Mouse (Mus musculus) right cerebral cortex, postnatal 4 days (tissue): ENCODE measurements around the gene Mylk.
"Not testable (repeated sequence)": the region's sequence is repeated elsewhere in the genome, so short reads cannot be mapped to it uniquely, and the experiment has no call there.

Source experiments
- DNase-seq: peaks from one replicate; pipeline ENCODE4 v3.0.0-alpha.2; 2022

Gene Mylk

GRCm38 (mm10) chr16:34772445-34773032 lies 27.5 kb downstream of the Mylk start:
- no peak for DNase-seq

GRCm38 (mm10) chr16:34782442-34782841 lies 37.4 kb downstream of the Mylk start:
- no peak for DNase-seq

GRCm38 (mm10) chr16:34783536-34783935 lies 38.5 kb downstream of the Mylk start:
- no peak for DNase-seq

- DNase-seq, result no peak
Observed at GRCm38 (mm10) chr16:34784675-34785074, 39.7 kb downstream of the Mylk start.

- DNase-seq, result no peak
Observed at GRCm38 (mm10) chr16:34792555-34792954, 47.5 kb downstream of the Mylk start.

DNA sequence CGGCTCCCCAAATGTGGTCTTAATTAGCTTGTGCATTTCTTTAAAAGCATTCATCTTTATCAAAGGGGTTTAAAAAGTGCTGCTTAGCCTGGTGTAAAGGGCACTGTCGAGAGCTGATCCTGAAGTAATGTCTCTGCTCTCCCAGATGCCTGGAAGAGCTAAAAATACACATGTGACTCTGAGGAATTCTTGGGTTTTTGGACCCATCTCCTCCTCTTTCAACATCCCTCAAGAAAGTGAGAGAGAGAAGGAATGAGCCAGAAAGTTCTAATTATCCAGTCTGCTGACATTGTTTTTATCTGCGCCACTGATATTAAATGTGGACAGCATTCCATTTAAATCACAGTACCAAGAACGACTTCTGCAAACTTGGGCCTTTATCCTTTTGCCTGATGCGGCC lies 48.0 kb downstream of the Mylk start:
- no peak for DNase-seq

DNA sequence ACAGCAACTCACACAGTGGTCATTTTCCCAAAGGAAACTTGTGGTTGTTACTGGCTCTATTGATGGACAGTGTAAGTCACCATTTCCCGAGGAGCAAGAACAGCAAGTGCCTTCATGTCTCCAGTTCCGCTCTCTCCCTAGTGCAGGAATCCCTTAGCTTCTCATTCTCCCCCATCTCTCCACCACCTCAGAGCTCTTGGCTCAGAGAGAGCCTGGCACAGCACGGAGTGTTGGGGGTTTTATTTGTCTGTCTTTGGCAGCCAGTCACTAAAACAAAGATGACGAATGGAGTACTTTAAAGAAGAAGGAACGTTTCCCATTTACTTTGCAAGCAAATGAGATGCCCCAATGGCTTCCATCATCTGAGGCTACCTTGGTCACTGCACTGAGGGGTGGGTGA lies 56.2 kb downstream of the Mylk start:
- peak; percentile 5 for DNase-seq

GRCm38 (mm10) chr16:34804286-34805010 lies 59.4 kb downstream of the Mylk start:
- DNase-seq, result no peak

- DNase-seq, result no peak
Observed at GRCm38 (mm10) chr16:34806883-34807767, 62.1 kb downstream of the Mylk start.

DNA sequence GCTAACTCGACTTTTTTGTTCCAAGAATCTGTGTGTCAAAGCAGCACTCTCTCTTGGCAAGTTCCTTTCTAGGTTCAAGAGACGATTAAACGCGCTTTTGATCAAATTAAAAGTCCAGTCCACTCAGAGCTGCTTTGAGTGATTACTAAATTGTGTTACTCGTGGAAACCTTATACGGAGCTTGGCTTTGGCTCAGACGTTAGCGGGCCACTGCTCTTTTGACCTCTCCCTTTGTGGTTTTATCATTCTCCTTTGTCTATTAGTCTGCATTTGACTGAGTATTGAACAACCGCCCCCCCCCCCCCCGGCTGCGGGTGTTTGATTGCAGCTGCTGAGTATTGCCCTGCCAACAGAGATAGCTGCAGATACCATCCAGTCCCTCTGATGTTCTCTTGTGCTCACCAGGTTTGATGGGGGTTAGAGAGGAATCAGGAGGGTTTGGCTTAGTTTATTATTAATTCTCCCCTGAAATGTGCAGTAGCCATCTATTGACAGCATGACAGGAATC lies 62.8 kb downstream of the Mylk start:
- DNase-seq, result no peak

- no peak for DNase-seq
Observed at GRCm38 (mm10) chr16:34812165-34812564, 67.2 kb downstream of the Mylk start.

DNA sequence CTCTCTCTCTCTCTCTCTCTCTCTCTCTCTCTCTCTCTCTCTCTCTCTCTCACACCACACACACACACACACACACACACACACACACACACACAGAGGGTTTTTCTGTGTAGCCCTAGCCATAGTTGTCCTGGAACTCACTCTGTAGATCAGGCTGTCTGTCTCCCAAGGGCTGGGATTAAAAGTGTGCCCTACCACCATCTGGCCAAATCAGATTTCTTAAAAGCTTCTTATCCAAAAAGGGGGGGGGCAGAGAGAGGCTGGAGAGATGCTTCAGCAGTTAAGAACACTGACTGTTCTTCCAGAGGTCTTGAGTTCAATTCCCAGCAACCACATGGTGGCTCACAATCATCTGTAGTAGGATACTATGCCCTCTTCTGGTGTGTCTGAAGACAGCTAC lies 68.2 kb downstream of the Mylk start:
- DNase-seq, result not testable (repeated sequence)

DNA sequence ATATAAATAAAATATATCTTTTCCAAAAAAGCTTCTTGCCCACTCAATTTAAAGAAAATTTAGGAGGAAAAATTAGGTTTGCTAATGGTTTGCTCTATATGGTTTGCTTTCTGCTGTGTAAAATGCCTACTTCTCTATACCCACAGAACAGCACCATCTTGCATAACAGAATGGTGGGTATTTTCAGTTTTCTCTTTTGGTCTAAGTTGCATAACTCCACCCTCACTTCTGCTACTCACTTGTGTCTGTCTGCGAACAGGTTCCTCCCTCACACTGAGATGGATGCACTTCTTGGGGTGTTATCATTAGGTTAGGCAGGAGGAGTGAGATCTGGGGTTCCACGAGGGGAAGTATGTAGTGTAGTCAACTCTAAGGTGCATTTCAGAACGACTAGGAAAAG lies 68.6 kb downstream of the Mylk start:
- no peak for DNase-seq

GRCm38 (mm10) chr16:34814612-34815011 lies 69.6 kb downstream of the Mylk start:
- no peak for DNase-seq

DNA sequence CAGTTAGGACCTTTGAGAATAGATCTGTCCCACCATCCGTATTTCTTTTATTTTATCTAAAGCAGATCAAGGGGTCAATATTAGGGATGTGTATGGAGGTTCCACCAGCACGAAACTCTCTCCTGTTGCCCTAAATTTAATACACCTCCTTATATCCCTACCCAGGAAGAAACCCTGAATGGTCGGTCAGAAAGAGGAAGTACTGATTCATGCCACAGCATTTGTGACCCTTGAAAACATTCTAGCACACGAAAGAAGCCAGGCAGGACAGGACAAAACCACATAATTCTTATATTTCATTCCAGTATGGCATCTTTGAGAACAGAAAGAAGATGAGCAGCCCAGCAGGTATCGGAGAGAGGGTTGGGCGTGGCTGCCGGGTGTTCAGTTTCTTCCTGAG lies 71.5 kb downstream of the Mylk start:
- DNase-seq, result no peak

DNA sequence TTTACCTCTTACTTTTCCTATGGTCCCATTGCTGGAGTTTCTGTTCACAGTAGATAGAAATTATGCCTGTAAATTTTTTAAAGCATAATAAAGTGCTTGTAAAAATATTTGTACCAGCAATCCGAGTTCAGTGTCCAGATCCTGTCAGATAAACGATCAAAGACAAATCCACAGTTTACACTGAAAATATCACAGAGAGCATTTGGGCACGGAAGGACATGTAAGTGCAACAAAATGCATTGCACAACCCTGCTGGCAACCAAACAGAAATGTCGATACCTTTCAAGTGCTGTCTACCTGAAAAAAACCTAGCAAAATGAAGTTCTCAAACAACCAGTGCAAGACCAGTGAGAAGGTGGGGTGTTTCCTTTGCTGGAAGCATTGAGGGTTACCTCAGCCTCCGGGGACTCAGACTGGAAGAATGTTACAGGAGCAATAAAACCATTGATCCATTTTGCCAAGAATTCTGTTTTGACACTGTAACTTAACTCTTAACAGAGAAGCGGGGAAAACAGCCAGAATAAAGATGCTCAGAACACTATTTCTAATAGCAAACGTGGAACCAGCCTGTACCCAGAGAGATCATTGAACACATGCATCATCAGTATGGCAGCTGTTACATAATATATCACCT lies 80.2 kb downstream of the Mylk start:
- DNase-seq, result no peak

- DNase-seq, result no peak
Observed at GRCm38 (mm10) chr16:34834477-34834876, 89.5 kb downstream of the Mylk start.

GRCm38 (mm10) chr16:34839004-34839703 lies 94.1 kb downstream of the Mylk start:
- no peak for DNase-seq

- no peak for DNase-seq
Observed at GRCm38 (mm10) chr16:34839704-34840331, 94.8 kb downstream of the Mylk start.

DNA sequence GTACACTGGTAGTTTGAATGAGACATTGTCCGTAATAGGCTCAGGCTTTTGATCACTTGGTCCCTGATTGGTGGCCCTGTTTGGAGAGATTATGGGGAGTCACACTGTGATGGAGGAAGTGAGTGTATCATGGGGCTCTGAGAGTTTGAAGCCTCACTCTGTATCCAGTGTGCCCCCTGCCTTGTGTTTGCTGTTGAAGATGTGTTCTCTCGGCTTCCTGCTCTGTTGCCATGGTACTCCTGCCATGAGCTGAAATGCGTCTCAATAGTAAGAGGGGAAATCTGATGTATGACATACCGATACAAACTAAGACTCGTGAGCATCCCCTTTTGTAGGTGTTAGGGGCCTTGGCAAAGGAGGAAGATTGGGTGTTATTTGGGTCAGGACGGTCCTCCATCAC lies 99.8 kb downstream of the Mylk start:
- no peak for DNase-seq

GRCm38 (mm10) chr16:34847638-34848037 lies 102.6 kb downstream of the Mylk start:
- no peak for DNase-seq

DNA sequence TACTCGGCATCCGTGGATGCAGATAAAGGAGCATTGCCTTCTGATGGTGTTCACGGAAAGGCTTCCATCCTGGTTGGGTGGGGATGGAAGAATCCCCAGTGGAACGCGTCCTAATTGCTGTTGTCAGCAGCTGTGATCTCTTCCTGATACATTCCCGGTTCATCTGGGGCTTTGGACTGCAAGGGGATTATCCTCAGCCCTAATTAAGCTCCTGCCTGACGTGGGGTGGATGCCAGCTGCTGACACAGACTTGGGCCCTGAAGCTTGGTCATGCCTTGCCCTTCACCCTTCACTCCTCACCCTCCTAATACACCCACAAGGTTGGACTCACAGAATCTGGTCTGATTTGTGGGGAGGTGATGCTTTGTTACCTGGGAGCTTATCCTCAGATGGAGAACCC lies 109.1 kb downstream of the Mylk start:
- DNase-seq, result no peak
